Mouse (Mus musculus) limb, embryonic 11.5 days (tissue): ENCODE results near the gene Dlx2. TPM values are rescaled to one million over a fixed set of nuclear protein-coding genes. Genes with fewer than 3 reads are reported as not detected.
A peak's percentile ranks its signal among the peaks of the same experiment; 100 is the strongest.

Experiments used
- ATAC-seq: fragments of 200-750 bp; cut with Nextera tagmentation; 2 replicates; pipeline ENCODE4 v1.8.0; 2017; ENCODE audit warnings: low read depth; ENCODE audit not compliant: insufficient number of reproducible peaks, low FRiP score, low TSS enrichment
- DNase-seq: peaks from one replicate; pipeline ENCODE4 v3.0.0-alpha.2; 2015; ENCODE audit warnings: low spot score
- H3K27ac ChIP-seq: fragments of 300-500 bp; sonication (generic); replicated peaks from 2 replicates; pipeline ENCODE4 v1.5.1; 2014; ENCODE audit warnings: low read depth, mild to moderate bottlenecking, low read length
- H3K27me3 ChIP-seq: fragments of 300-500 bp; sonication (generic); 2 replicates; pipeline ENCODE4 v1.6.1; 2014; ENCODE audit warnings: mild to moderate bottlenecking, low read length, mixed read lengths; ENCODE audit not compliant: control insufficient read depth, insufficient read depth
- H3K36me3 ChIP-seq: fragments of 300-500 bp; sonication (generic); 2 replicates; pipeline ENCODE4 v1.6.1; 2014; ENCODE audit warnings: mild to moderate bottlenecking, low read length, moderate library complexity, mixed read lengths; ENCODE audit not compliant: control insufficient read depth, insufficient read depth
- H3K4me1 ChIP-seq: fragments of 300-500 bp; sonication (generic); 2 replicates; pipeline ENCODE4 v1.6.1; 2014; ENCODE audit warnings: low read length, mixed read lengths; ENCODE audit not compliant: control insufficient read depth, insufficient read depth
- H3K4me2 ChIP-seq: fragments of 300-500 bp; sonication (generic); 2 replicates; pipeline ENCODE4 v1.6.1; 2014; ENCODE audit warnings: low read depth, mild to moderate bottlenecking, moderate library complexity; ENCODE audit not compliant: severe bottlenecking
- H3K4me3 ChIP-seq: fragments of 300-500 bp; sonication (generic); 2 replicates; pipeline ENCODE4 v1.5.1; 2014; ENCODE audit warnings: low read depth, low read length
- H3K9ac ChIP-seq: fragments of 300-500 bp; sonication (generic); 2 replicates; pipeline ENCODE4 v1.6.1; 2014; ENCODE audit warnings: mild to moderate bottlenecking, low read length
- H3K9me3 ChIP-seq: fragments of 300-500 bp; sonication (generic); 2 replicates; pipeline ENCODE4 v1.6.1; 2016; ENCODE audit warnings: low read length; ENCODE audit not compliant: control insufficient read depth
- WGBS: fragments of 180-500 bp; shearing (Covaris S2); extraction: QIAGEN DNeasy Blood & Tissue Kit; methylation state at CpG from one replicate; pipeline ENCODE4 v1.1.7; 2014; 5-methylcytosine and 5-hydroxymethylcytosine counted together
- polyA plus RNA-seq: library from polyadenylated mRNA; unstranded; fragments of >200 nt; fragmentation: Nextera tagmentation; extraction: Ambion mirVana; gene quantifications from 2 replicates; pipeline ENCODE4 v1.2.1, GENCODE M21; 2014

The Dlx2 gene
- polyA plus RNA-seq, 1 experiment from 2014 or later, result 5.6 TPM

GRCm38 (mm10) chr2:71527323-71528013 lies 19.1 kb downstream of the Dlx2 start:
- Histone ChIP-seq H3K9me3 (no peaks in the 10 kb centered on the region), H3K4me3 (no peak overlapping the region), H3K4me1 (peaks cover 15% of the 10 kb centered on the region), H3K27me3 (peaks cover 87% of the 10 kb centered on the region), H3K9ac (no peak overlapping the region), H3K4me2 (no peak overlapping the region), H3K27ac (no peak overlapping the region), H3K36me3 (no peaks in the 10 kb centered on the region)
- DNase-seq (peak; percentile 66), ATAC-seq (no peak)
- whole genome bisulfite sequencing, result 2% methylated on average over 24 of the region's 24 CpGs

GRCm38 (mm10) chr2:71526595-71527322 lies 19.8 kb downstream of the Dlx2 start:
- whole genome bisulfite sequencing, result 1% methylated on average over 10 of the region's 10 CpGs
- Histone ChIP-seq H3K4me1 (peaks cover 15% of the 10 kb centered on the region), H3K4me3 (no peak overlapping the region), H3K36me3 (no peaks in the 10 kb centered on the region), H3K4me2 (no peak overlapping the region), H3K27me3 (peaks cover 80% of the 10 kb centered on the region), H3K27ac (no peak overlapping the region), H3K9me3 (no peaks in the 10 kb centered on the region), H3K9ac (no peak overlapping the region)
- ATAC-seq, result no peak
- no peak for DNase-seq

- 28% methylated on average over 13 of the region's 13 CpGs for WGBS
- H3K4me1 ChIP-seq, result peaks cover 12% of the 10 kb centered on the region
- H3K27me3 ChIP-seq, result peaks cover 63% of the 10 kb centered on the region
- no peak overlapping the region for H3K9ac ChIP-seq
- no peak overlapping the region for H3K4me3 ChIP-seq
- no peak overlapping the region for H3K27ac ChIP-seq
- H3K36me3 ChIP-seq, result no peaks in the 10 kb centered on the region
- DNase-seq (peak; percentile 28), ATAC-seq (no peak)
- H3K4me2 ChIP-seq, result no peak overlapping the region
- H3K9me3 ChIP-seq, result no peaks in the 10 kb centered on the region
Observed at GRCm38 (mm10) chr2:71524763-71525162, 21.8 kb downstream of the Dlx2 start.

GRCm38 (mm10) chr2:71523431-71523830 lies 23.1 kb downstream of the Dlx2 start:
- H3K4me3 ChIP-seq, result no peak overlapping the region
- peaks cover 4% of the 10 kb centered on the region; the same call in 1 of the 2 replicates for H3K4me1 ChIP-seq
- DNase-seq, result no peak
- 33% methylated on average over 4 of the region's 4 CpGs for WGBS
- no peak for ATAC-seq
- no peak overlapping the region for H3K4me2 ChIP-seq
- no peaks in the 10 kb centered on the region for H3K9me3 ChIP-seq
- H3K9ac ChIP-seq, result no peak overlapping the region
- peaks cover 50% of the 10 kb centered on the region for H3K27me3 ChIP-seq
- H3K27ac ChIP-seq, result no peak overlapping the region
- H3K36me3 ChIP-seq, result no peaks in the 10 kb centered on the region

- Histone ChIP-seq H3K4me1 (0 out of 2 replicates have a peak, but pooled peaks cover 4% of the 10 kb centered on the region), H3K4me2 (no peak overlapping the region), H3K27me3 (peaks cover 44% of the 10 kb centered on the region), H3K9ac (no peak overlapping the region), H3K27ac (no peak overlapping the region), H3K36me3 (no peaks in the 10 kb centered on the region), H3K4me3 (no peak overlapping the region), H3K9me3 (no peaks in the 10 kb centered on the region)
- 73% methylated on average over 4 of the region's 4 CpGs for WGBS
- DNase-seq (no peak), ATAC-seq (no peak)
Observed at GRCm38 (mm10) chr2:71522871-71523270, 23.7 kb downstream of the Dlx2 start.

GRCm38 (mm10) chr2:71517466-71518099 lies 29.0 kb downstream of the Dlx2 start:
- Histone ChIP-seq H3K4me2 (no peak overlapping the region), H3K27me3 (0 out of 2 replicates have a peak, but pooled peaks cover 2% of the 10 kb centered on the region), H3K27ac (no peak overlapping the region), H3K36me3 (no peaks in the 10 kb centered on the region), H3K4me1 (peaks cover 6% of the 10 kb centered on the region), H3K4me3 (no peak overlapping the region), H3K9ac (no peak overlapping the region), H3K9me3 (no peaks in the 10 kb centered on the region)
- DNase-seq, result no peak
- no peak for ATAC-seq
- WGBS, result 67% methylated on average over 8 of the region's 8 CpGs

DNA sequence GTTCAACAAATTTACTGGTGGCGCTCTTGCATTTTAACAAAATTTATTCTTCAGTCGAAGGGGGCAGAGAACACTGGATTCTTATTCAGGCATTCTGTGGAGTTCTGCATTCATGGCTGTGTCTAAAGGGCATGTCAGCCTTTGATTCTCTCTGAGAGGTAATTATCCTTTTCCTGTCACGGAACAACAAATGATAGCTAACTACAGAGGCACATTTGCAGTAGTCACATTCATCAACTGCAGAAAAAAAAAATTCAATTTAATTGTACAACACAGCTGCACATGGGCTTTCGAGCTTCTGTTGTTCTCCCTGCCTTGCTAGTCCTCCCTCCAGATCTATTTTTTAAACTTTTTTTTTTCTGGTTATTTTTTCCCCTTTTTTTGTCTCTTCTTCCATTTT lies 29.6 kb downstream of the Dlx2 start:
- H3K27ac ChIP-seq, result no peak overlapping the region
- no peak for ATAC-seq

DNA sequence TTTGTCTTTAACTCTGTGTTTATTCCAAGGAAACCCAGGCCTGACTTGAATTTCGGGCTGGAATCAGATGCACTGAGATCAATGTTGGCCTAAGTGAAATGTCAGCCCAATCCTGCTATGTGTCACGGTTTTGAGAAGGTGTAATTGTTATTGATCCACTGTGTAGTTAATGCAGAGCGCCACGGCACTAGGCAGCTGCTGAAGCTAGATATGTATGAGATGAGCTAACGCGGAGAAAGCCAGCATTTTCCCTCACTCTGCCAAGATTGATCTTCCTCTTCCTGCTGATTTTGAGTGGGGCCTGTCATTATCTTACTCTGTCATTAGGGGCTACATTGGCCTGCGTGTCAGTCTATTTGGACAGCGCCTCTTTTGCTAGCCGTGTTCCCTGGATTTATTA lies 34.2 kb downstream of the Dlx2 start:
- H3K9ac ChIP-seq, result no peak overlapping the region
- DNase-seq, result no peak
- H3K36me3 ChIP-seq, result no peaks in the 10 kb centered on the region
- peaks cover 6% of the 10 kb centered on the region for H3K4me1 ChIP-seq
- H3K4me2 ChIP-seq, result no peak overlapping the region
- no peak for ATAC-seq
- H3K9me3 ChIP-seq, result no peaks in the 10 kb centered on the region
- no peak overlapping the region for H3K4me3 ChIP-seq
- H3K27ac ChIP-seq, result no peak overlapping the region
- WGBS, result 84% methylated on average over 9 of the region's 9 CpGs
- no peaks in the 10 kb centered on the region for H3K27me3 ChIP-seq

More for the DNA sequence above, 29.6 kb downstream of the Dlx2 start:
- no peak for DNase-seq
- 0 out of 2 replicates have a peak, but pooled peaks cover 2% of the 10 kb centered on the region for H3K27me3 ChIP-seq
- WGBS, result 43% methylated on average over 4 of the region's 4 CpGs
- peaks cover 6% of the 10 kb centered on the region for H3K4me1 ChIP-seq
- H3K4me2 ChIP-seq, result no peak overlapping the region
- no peaks in the 10 kb centered on the region for H3K36me3 ChIP-seq
- H3K9ac ChIP-seq, result no peak overlapping the region
- H3K9me3 ChIP-seq, result no peaks in the 10 kb centered on the region
- H3K4me3 ChIP-seq, result no peak overlapping the region
